Mouse (Mus musculus): Measurements from ENCODE around the gene Ankrd40. TPM values are rescaled to one million over a fixed set of nuclear protein-coding genes. Genes with fewer than 3 reads are reported as not detected.

Ankrd40 gene
- polyA plus RNA-seq, 1 experiment from 2014 or later = 14.8 TPM

Other genes starting within 250 kb of the Ankrd40 start
- gene Tob1, start 116.5 kb upstream of the Ankrd40 start, polyA plus RNA-seq (2015; fragmentation: Nextera tagmentation; extraction: Ambion mirVana) = 36.6 and 40.8 TPM in 2 replicates
- 2.4 and 3.4 TPM in 2 replicates for gene Wfikkn2, start 82.0 kb upstream of the Ankrd40 start, polyA plus RNA-seq (2015; fragmentation: Nextera tagmentation; extraction: Ambion mirVana)
- gene Gm21885, start 46.1 kb upstream of the Ankrd40 start, polyA plus RNA-seq (2015; fragmentation: Nextera tagmentation; extraction: Ambion mirVana) = not detected in 2 replicates
- 127 and 131 TPM in 2 replicates for gene Luc7l3, start 6.0 kb upstream of the Ankrd40 start, polyA plus RNA-seq (2015; fragmentation: Nextera tagmentation; extraction: Ambion mirVana)
- gene Abcc3, start 65.0 kb downstream of the Ankrd40 start, polyA plus RNA-seq (2015; fragmentation: Nextera tagmentation; extraction: Ambion mirVana) = 3.4 and 6.0 TPM in 2 replicates
- gene Cacna1g, start 146.2 kb downstream of the Ankrd40 start, polyA plus RNA-seq (2015; fragmentation: Nextera tagmentation; extraction: Ambion mirVana) = 8.5 and 9.9 TPM in 2 replicates
- 0.05 and 0.19 TPM in 2 replicates for gene Spata20, start 158.2 kb downstream of the Ankrd40 start, polyA plus RNA-seq (2015; fragmentation: Nextera tagmentation; extraction: Ambion mirVana)
- gene Epn3, start 172.0 kb downstream of the Ankrd40 start, polyA plus RNA-seq (2015; fragmentation: Nextera tagmentation; extraction: Ambion mirVana) = 16.5 and 18.4 TPM in 2 replicates
- 3.6 and 4.4 TPM in 2 replicates for gene Mycbpap, start 193.7 kb downstream of the Ankrd40 start, polyA plus RNA-seq (2015; fragmentation: Nextera tagmentation; extraction: Ambion mirVana)
- gene Rsad1, start 221.3 kb downstream of the Ankrd40 start, polyA plus RNA-seq (2015; fragmentation: Nextera tagmentation; extraction: Ambion mirVana) = 4.0 and 5.6 TPM in 2 replicates
- gene Chad, start 237.0 kb downstream of the Ankrd40 start, polyA plus RNA-seq (2015; fragmentation: Nextera tagmentation; extraction: Ambion mirVana) = 0.23 and 1.1 TPM in 2 replicates

All from kidney, embryonic 15.5 days (tissue).